Mouse (Mus musculus) cerebral cortex, adult 2 months (tissue): ENCODE measurements around the gene Csf3.

ENCODE experiments used
- WGBS: fragments of 180-500 bp; shearing (Covaris S2); methylation state at CpG from one replicate; pipeline ENCODE4 v1.1.7; 2018; 5-methylcytosine and 5-hydroxymethylcytosine counted together

Gene Csf3

DNA sequence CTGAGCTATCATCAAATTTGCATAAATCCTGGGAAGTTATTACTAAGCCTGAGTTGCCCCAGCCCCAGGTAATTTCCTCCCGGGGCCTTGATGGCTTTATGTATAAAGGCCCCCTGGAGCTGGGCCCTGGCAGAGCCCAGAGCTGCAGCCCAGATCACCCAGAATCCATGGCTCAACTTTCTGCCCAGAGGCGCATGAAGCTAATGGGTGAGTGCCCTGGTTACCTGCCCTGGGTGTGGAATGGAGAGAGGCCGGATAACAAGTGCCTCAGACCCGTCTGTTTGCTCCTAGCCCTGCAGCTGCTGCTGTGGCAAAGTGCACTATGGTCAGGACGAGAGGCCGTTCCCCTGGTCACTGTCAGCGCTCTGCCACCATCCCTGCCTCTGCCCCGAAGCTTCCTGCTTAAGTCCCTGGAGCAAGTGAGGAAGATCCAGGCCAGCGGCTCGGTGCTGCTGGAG, at the start of gene Csf3:
Gene Csf3, plus strand, starts transcription at position 51 of the 458 bp plus-strand sequence.
- WGBS = 74% methylated on average over 10 of the region's 10 CpGs

GRCm38 (mm10) chr11:98655076-98655475, 46.0 kb upstream of the Csf3 start:
- WGBS = 21% methylated on average over 7 of the region's 7 CpGs

- WGBS = 4% methylated on average over 6 of the region's 6 CpGs
These were observed 40.5 kb upstream of the Csf3 start for GRCm38 (mm10) chr11:98660517-98660916.

GRCm38 (mm10) chr11:98664091-98664490, 37.0 kb upstream of the Csf3 start, which contains the start of gene Gsdma:
Gene Gsdma (plus strand): TSS chr11:98664351.
- WGBS = 46% methylated on average over 4 of the region's 4 CpGs

DNA sequence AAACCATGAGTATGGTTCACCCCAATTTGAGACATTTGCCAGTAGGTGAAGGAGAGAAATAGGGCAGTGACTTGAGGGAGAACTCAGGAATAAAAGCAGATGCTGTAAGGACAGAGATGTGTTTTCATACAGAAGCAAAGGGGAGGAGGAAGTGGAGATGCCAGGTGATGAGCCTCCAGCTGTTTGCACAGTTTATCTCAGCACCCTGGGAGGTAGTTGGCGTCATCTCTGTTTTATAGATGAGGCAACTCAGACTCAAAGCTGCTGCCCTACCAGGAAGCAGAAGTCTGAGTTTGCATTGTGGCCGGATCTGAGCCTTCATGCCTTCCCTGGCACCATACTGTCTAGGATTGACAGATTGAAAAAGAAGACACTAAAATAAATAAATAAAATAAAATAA, 32.1 kb upstream of the Csf3 start:
- WGBS = 80% methylated on average over 2 of the region's 2 CpGs

- WGBS = 69% methylated on average over 3 of the region's 3 CpGs
These were observed 29.7 kb upstream of the Csf3 start for GRCm38 (mm10) chr11:98671284-98671815.

DNA sequence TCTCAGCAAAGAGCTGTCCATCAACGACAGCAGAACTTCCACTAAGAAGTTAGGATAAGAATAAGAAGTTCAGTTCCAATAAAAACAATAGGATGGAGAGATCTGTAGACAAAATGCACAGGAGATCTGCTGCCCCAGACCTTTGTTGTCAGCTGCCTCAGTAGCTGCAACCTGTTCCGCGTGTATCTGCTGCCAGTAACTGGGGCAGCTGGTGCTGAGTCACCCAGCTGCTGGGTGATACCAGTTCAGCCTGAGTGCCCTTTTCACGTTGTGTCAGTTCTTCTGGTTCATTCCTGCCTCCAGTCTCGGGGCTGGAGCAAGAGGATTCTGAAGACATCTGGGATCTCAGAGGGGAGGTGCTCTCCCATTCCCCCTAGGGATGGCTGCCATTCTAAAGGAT, 29.2 kb upstream of the Csf3 start:
- 48% methylated on average over 5 of the region's 5 CpGs for WGBS

- WGBS = 77% methylated on average over 5 of the region's 5 CpGs
These were observed 28.6 kb upstream of the Csf3 start for GRCm38 (mm10) chr11:98672482-98672881.

GRCm38 (mm10) chr11:98673136-98673535, 27.9 kb upstream of the Csf3 start:
- 2% methylated on average over 7 of the region's 7 CpGs for WGBS

- 62% methylated on average over 7 of the region's 7 CpGs for WGBS
These were observed 25.2 kb upstream of the Csf3 start for GRCm38 (mm10) chr11:98675829-98676363.

DNA sequence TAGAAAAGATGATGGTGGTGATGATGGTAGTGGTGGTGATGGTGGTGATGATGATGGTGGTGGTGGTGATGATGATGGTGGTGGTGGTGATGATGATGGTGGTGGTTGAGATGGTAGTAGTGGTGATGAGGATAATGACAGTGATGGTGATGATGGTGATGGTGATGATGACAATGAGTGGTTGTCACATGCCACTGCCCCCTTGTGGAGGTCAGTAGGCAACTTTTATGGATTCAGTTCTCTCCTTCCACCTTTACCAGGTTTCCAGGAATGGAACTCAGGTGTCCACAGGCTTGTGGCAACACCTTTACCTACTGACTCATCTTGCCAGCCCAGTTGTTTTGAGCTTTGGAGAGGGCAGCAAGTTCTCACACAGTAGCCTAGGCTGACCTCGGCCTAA, 21.0 kb upstream of the Csf3 start:
- 97% methylated on average over 1 of the region's 1 CpGs for WGBS

- WGBS = 94% methylated on average over 4 of the region's 4 CpGs
These were observed 20.5 kb upstream of the Csf3 start for GRCm38 (mm10) chr11:98680595-98680994.

DNA sequence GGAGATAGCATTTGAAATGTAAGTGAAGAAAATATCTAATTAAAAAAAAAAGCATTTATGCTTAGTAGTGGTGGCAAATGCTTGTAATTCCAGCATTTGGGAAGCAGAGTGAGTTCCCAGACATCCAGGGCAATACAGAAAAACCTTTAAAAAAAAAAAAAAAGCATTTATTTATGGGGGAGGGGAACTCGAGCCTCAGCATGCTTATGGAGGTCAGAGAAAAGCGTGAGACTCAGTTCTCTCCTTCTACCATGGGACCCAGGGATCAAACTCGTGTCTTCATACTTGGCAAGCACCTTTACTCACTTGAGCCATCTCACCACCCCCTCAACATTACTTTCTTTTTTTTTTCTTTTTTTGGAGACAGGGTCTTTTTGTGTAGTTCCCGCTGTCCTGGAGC, 19.9 kb upstream of the Csf3 start:
- WGBS = 86% methylated on average over 4 of the region's 4 CpGs

DNA sequence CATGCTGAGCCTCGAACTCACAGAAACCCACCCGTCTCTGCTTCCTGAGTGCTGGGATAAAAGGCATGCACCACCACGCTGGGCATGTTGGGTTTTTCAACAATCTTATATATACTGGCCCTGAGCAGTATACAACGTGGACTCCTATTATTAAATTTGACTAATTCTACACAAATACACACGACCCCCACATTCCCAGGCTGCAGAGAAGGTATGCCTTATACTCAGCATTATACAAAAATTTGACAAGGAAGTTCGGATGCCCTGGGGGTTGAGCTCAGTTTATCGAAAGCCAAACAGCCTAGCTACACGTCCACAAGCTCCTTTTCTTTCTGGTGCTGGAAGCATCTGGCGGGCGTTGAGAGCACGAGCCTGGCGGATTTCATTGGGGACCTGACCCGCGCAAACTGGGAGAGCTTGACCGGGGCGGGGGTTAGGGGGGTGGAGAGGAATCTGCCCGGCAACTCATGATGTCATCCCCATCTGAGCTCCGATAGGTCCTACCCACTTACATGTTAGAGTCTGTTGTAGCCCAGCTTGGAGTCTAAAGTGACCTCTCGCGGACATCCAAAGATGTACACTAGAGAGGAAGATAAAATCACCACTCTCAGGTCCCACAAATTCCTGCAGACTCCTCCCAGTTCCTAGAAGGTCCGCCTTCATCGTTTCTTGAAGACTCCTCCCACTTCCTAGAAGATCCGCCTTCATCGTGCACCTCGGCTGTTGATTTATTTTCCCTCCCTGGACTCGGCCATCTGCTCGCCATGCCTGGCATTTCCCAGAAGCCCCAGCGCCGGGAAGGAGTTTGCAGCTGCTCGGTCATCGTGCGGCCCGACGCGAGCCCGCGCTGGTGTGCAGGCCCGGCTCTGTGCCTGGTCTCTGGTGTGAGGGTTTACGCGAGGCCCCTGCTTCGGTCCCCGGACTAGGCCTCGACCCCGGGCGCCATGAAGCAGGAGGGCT, 19.0 kb upstream of the Csf3 start, which contains the start of gene Psmd3:
Gene Psmd3, plus strand, starts transcription at position 769 of the 960 bp plus-strand sequence.
- 3% methylated on average over 45 of the region's 45 CpGs for WGBS

DNA sequence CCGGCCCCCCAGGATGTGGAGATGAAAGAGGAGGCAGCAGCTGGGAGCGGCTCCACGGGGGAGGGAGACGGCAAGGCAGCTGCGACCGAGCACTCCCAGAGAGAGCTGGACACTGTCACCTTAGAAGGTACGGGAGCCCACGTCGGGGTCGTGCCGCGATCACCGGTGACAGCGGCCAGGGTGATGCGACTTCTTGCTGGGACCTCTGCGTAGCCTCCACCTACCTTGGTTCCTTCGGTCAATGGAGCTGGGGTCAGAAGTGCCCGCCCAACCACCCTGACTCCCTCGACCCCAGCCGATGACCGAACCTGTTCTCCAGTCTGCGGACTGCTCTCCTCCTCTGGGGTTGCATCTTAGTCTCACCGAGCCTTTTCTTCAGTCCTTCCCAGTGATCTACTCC, 18.3 kb upstream of the Csf3 start:
- WGBS = under 1% methylated on average over 23 of the region's 23 CpGs

DNA sequence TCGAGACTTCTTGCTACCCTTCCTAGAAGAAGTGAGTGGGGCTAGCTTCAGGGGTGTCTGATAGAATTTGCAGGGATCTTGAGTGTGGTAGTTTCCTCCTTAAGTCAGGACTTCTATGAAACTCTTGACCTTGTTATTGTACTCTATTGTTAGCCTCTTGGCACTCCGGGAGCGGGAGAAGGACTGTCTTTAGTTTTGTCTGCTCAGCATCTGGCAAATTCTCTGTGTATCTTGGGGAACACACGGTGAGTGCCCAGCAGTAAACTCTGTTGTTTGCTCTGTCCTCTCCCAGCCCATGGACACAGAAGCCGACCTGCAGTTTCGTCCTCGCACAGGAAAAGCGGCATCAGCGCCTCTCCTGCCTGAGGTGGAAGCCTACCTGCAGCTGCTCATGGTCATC, 15.4 kb upstream of the Csf3 start:
- 78% methylated on average over 9 of the region's 9 CpGs for WGBS

GRCm38 (mm10) chr11:98686976-98687375, 14.1 kb upstream of the Csf3 start:
- 84% methylated on average over 4 of the region's 4 CpGs for WGBS

DNA sequence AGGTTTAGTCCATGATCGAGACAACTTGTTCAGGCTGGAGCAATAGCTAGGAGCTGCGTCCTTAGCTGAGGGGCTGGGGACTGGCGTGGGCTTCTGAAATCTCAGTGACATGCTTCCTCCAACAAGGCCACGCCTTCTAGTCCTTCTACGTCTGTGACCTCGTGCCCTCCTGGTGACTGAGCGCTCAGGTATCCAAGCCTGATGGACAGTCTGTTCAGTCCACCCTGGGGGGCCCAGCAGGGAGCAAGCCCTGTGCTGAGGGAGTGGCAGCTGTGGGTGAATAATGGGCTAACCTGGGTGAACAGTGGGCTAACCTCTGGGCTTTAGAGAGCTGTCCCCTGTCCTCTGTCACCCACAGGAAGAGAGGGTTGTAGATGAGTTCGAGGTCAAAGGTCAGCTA, 13.1 kb upstream of the Csf3 start:
- WGBS = 86% methylated on average over 8 of the region's 8 CpGs

DNA sequence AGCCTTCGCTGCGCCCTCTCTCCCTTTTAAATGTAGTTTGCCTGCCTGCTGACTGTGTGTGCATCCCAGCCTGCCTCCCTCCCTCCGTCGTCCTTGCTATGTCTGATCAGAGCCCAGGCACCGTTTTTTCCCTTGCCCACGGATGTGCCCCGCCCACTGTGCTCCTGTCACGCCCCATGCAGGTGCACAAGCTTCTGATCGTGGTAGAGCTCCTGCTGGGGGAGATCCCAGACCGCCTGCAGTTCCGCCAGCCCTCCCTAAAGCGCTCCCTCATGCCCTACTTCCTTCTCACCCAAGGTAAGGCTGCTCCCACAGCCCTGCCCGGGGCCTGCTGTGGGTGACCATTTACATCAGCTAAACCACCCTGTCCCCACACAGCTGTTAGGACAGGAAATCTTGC, 7.9 kb upstream of the Csf3 start:
- WGBS = 70% methylated on average over 13 of the region's 13 CpGs

DNA sequence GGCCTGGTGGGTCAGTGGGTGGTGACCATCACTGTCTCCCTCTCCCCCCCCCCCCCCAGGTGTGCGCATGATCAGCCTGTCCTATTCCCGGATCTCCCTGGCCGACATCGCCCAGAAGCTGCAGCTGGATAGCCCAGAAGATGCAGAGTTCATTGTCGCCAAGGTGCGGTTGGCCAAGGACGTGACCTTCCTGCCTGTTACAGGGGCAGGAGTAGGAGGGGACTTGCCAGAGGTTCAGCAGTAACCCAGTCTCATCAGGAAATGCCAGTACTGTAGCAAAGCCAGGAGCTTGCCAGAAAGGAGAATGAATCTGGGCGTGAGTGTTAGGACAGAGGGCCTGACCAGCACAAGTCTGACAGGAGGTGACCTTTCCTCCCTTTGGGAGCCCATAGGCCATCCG, 7.3 kb upstream of the Csf3 start:
- WGBS = 88% methylated on average over 9 of the region's 9 CpGs

- 45% methylated on average over 9 of the region's 9 CpGs for WGBS
These were observed 6.8 kb upstream of the Csf3 start for GRCm38 (mm10) chr11:98694301-98694700.

DNA sequence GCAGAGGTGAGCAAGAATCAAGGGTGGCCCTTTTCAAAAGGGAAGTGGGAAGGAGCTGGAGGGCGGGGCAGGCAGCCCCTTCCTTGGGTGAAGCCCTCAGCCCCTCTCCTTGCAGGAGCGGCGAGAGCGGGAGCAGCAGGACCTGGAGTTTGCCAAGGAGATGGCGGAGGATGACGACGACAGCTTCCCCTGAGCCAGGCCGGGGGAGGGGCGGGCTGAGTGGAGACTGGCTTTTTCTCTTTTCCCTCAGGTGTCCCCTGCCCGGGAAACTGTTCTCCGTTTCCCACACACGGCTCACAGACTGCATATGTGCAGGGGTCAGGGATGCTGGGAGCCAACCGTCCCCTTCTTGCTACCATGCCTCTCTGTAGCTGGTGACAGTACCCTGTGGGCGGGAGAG, 5.7 kb upstream of the Csf3 start:
- WGBS = 55% methylated on average over 14 of the region's 14 CpGs
